Mouse (Mus musculus) c-Kit-positive CD71-positive TER-119-negative erythroid progenitor cells, embryonic 14.5 days (primary cell): ENCODE data around the gene AC109138.7.

ENCODE experiments used
- DNase-seq: peaks from one replicate; pipeline ENCODE4 v3.0.0-alpha.2; 2013; ENCODE audit warnings: low read depth

The AC109138.7 gene

GRCm38 (mm10) chr19:4214071-4214770 lies at the start of gene AC109138.7, which contains the start of gene Clcf1:
AC109138.7 (plus strand) TSS chr19:4214357.
Clcf1 (plus strand) TSS chr19:4214238.
- DNase-seq, result no peak

GRCm38 (mm10) chr19:4164721-4165120 lies 49.4 kb upstream of the AC109138.7 start:
- DNase-seq, result no peak

GRCm38 (mm10) chr19:4166678-4167476 lies 47.3 kb upstream of the AC109138.7 start:
- DNase-seq, result no peak

GRCm38 (mm10) chr19:4169378-4169784 lies 44.8 kb upstream of the AC109138.7 start:
- peak; percentile 92 for DNase-seq

- no peak for DNase-seq
These were observed 44.3 kb upstream of the AC109138.7 start for GRCm38 (mm10) chr19:4169810-4170209.

- DNase-seq, result no peak
These were observed 43.3 kb upstream of the AC109138.7 start for GRCm38 (mm10) chr19:4170723-4171392.

GRCm38 (mm10) chr19:4171393-4172290 lies 42.5 kb upstream of the AC109138.7 start:
- no peak for DNase-seq

GRCm38 (mm10) chr19:4172925-4173324 lies 41.2 kb upstream of the AC109138.7 start:
- no peak for DNase-seq

- DNase-seq, result no peak
These were observed 38.7 kb upstream of the AC109138.7 start, which contains the start of gene Carns1 for GRCm38 (mm10) chr19:4175368-4175947. Carns1 (minus strand) TSS chr19:4175479.

GRCm38 (mm10) chr19:4180411-4180810 lies 33.7 kb upstream of the AC109138.7 start:
- DNase-seq, result no peak

- DNase-seq, result no peak
These were observed 32.3 kb upstream of the AC109138.7 start for GRCm38 (mm10) chr19:4181892-4182291.

GRCm38 (mm10) chr19:4183689-4184088 lies 30.5 kb upstream of the AC109138.7 start:
- no peak for DNase-seq

- DNase-seq, result no peak
These were observed 28.9 kb upstream of the AC109138.7 start for GRCm38 (mm10) chr19:4184976-4185975.

- no peak for DNase-seq
These were observed 26.9 kb upstream of the AC109138.7 start for GRCm38 (mm10) chr19:4187303-4187702.

GRCm38 (mm10) chr19:4189051-4189620 lies 25.0 kb upstream of the AC109138.7 start:
- DNase-seq, result no peak

GRCm38 (mm10) chr19:4190831-4191334 lies 23.3 kb upstream of the AC109138.7 start, which contains the start of gene Tbc1d10c:
Tbc1d10c (minus strand) TSS chr19:4191284.
- no peak for DNase-seq

GRCm38 (mm10) chr19:4191528-4192250 lies 22.5 kb upstream of the AC109138.7 start, which contains the start of gene Ppp1ca:
Ppp1ca (plus strand) TSS chr19:4192065.
- peak; percentile 92 for DNase-seq

GRCm38 (mm10) chr19:4192251-4192985 lies 21.7 kb upstream of the AC109138.7 start:
- DNase-seq, result no peak
